Mouse (Mus musculus) testis, adult 2 months (tissue): ENCODE measurements at regions not wholly inside any gene's neighbourhood (a gene's known extent, or its start where the extent isn't known, plus 50 kb on each side); places are given as distances from the start of the nearest gene placed in this dataset.

Source experiments
- H3K27ac ChIP-seq: fragments of 200-500 bp; 2 replicates; pipeline ENCODE4 v1.5.1; 2012; ENCODE audit warnings: low read depth, low read length; ENCODE audit not compliant: control insufficient read depth, insufficient read depth
- H3K27me3 ChIP-seq: fragments of 200-500 bp; 2 replicates; pipeline ENCODE4 v1.6.1; 2012; ENCODE audit warnings: mild to moderate bottlenecking, low read length, moderate library complexity; ENCODE audit not compliant: control insufficient read depth, insufficient read depth
- H3K36me3 ChIP-seq: fragments of 200-500 bp; 2 replicates; pipeline ENCODE4 v1.6.1; 2012; ENCODE audit warnings: mild to moderate bottlenecking, low read length; ENCODE audit not compliant: control insufficient read depth, insufficient read depth
- H3K4me1 ChIP-seq: fragments of 200-500 bp; 2 replicates; pipeline ENCODE4 v1.6.1; 2012; ENCODE audit warnings: low read length; ENCODE audit not compliant: control insufficient read depth, insufficient read depth
- H3K4me3 ChIP-seq: fragments of 200-500 bp; 2 replicates; pipeline ENCODE4 v1.5.1; 2012; ENCODE audit warnings: low read depth, mild to moderate bottlenecking, low read length, moderate library complexity, mixed read lengths; ENCODE audit not compliant: control insufficient read depth
- CTCF ChIP-seq: fragments of 200-500 bp; IDR thresholded peaks from 2 replicates; pipeline ENCODE4 v1.5.1; 2012; ENCODE audit warnings: low read depth, mild to moderate bottlenecking, inconsistent platforms, low read length, moderate library complexity; ENCODE audit not compliant: control insufficient read depth, insufficient read depth, insufficient replicate concordance
- POLR2A ChIP-seq: fragments of 200-500 bp; IDR thresholded peaks from 2 replicates; pipeline ENCODE4 v1.6.1; 2012; ENCODE audit warnings: low read depth, mild to moderate bottlenecking, inconsistent platforms, low read length, moderate library complexity; ENCODE audit not compliant: control insufficient read depth

DNA sequence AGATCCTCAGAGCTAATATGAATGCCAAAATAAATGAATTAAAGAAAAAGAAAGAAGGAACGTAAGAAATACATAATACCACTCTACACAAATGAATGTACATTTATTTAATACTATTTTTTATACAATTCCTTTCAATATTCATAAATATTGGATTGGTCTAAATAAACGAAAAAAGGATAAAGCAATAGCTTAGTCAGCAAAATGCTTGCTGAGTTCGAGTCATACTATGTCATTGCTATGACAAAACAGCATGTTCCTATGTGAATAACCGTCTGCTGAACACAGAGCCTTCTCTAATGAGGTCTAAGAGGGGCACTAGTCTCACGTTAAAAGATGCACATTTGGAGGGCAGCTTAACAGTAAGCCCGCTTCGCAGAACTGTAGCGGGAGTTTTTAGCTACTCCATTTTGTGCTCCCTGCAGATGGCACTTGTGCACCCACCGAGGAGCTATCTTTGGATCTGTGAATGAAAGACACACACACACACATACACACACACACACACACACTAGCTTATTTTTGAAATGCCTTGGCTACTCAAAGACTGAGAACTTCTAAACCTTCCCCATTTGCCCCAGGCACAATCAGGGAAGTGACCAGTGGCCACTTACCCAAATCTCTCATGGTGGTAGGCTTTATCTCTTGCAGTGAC lies 69.1 kb upstream of the Pias1 start:
- Histone ChIP-seq H3K27me3 (no peaks in the 10 kb centered on the region), H3K4me3 (no peak overlapping the region), H3K4me1 (peaks cover 11% of the 10 kb centered on the region), H3K36me3 (no peaks in the 10 kb centered on the region), H3K27ac (no peak overlapping the region)
- TF ChIP-seq CTCF (no peak), POLR2A (no peak)

DNA sequence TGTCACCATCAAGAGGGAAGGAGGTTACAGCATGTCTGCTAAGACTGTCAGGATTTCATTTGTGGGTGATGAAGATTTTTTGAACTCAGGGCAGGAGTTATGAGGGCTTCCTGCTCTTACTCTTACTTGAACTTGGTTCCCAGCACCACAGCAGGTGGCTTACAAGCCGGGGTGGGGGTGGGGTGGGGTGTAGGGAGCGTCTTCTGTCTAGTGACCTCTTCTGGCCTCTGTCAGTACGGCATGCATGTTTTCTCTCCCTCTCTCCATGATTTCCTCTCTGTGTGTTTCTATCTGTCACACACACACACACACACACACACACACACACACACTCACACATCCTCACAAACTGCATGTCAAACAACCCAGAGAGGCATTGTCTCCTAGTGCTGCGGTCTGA lies 64.5 kb upstream of the Pias1 start:
- H3K27ac ChIP-seq: no peak overlapping the region
- no peaks in the 10 kb centered on the region for H3K4me1 ChIP-seq
- H3K4me3 ChIP-seq: no peak overlapping the region
- H3K36me3 ChIP-seq: no peaks in the 10 kb centered on the region
- TF ChIP-seq CTCF (no peak), POLR2A (no peak)
- H3K27me3 ChIP-seq: no peaks in the 10 kb centered on the region

DNA sequence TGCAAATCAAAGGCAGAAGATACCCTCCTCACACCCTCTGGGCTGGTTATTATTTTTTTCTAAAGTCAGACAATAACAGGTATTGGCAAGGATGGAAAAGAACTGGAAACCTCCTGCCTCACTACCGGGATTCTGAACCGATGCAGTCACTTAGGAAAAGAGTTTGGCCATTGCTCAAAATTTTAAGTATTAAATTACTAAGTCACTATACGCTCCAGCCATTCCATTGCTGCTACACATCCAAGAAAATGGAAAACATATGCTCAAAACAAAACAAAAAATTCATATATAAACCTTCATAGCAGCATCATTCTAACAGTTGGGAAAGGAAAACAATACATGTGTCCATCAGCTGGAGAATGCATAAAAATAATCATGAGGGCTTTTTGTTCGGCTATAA lies 63.9 kb upstream of the Pias1 start:
- no peaks in the 10 kb centered on the region for H3K27me3 ChIP-seq

DNA sequence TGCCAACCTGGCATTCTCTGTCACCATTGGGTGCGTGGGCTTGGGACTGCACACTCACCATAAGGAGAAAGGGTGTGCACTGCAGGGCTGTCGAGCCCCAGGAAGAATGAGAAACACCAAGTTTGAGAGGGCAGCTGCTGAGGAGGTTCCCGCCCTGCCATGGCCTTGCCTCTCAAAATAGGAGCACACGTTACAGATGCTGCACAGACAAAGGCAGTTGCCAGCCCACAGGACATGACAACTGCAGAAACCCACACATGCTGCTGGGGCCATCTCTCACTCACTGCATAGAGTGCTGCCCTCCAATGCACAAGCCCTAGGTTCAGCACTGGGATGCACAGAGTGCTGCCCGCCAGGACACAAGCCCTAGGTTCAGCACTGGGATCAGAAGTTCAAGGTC lies 61.6 kb upstream of the Pias1 start:
- no peaks in the 10 kb centered on the region for H3K27me3 ChIP-seq
- no peaks in the 10 kb centered on the region for H3K4me1 ChIP-seq
- TF ChIP-seq CTCF (no peak), POLR2A (no peak)
- H3K4me3 ChIP-seq: no peak overlapping the region
- no peaks in the 10 kb centered on the region for H3K36me3 ChIP-seq
- H3K27ac ChIP-seq: no peak overlapping the region

More for the DNA sequence above, 63.9 kb upstream of the Pias1 start:
- H3K36me3 ChIP-seq: no peaks in the 10 kb centered on the region
- TF ChIP-seq CTCF (no peak), POLR2A (no peak)
- H3K4me1 ChIP-seq: no peaks in the 10 kb centered on the region
- no peak overlapping the region for H3K27ac ChIP-seq
- no peak overlapping the region for H3K4me3 ChIP-seq

DNA sequence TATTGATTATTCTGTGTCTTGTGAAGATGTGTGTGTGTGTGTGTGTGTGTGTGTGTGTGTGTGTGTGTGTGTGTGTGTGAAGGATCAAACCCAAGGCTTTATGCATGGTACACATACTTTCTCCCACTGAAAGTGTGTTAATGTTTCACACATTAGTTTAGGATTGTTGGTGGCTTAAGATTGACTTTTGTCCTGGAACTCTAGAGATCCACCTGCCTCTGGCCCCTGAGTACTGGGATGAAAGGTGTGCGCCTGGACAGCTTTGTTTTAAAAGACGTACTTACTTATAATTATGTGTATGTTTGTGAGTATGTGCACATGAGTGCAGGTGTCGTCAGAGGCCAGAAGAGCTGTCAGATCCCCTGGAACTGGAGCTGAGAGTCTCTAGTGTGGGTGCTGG lies 59.3 kb upstream of the Pias1 start:
- no peaks in the 10 kb centered on the region for H3K36me3 ChIP-seq
- H3K4me3 ChIP-seq: no peak overlapping the region
- no peak overlapping the region for H3K27ac ChIP-seq
- no peaks in the 10 kb centered on the region for H3K27me3 ChIP-seq
- H3K4me1 ChIP-seq: no peaks in the 10 kb centered on the region
- TF ChIP-seq POLR2A (no peak), CTCF (no peak)

DNA sequence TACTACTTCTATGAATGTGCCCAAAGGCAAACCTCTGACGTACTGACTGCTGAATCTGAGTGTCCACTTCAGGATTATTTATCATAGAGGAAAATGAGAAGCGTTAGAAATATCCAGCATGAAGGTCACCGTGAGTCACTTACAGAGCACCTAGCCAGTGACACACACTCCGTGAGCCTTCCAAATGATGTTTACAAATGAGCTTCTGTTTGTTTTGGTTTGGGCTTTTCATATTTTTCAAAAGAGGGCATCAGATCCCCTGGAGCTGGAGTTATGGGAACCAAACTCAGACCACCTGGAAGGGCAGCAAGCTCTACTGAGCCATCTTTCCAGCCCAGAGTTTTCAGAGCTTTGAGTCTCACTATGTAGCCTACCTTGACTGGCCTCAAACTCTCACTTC lies 57.8 kb upstream of the Pias1 start:
- Histone ChIP-seq H3K4me3 (no peak overlapping the region), H3K27ac (no peak overlapping the region), H3K27me3 (no peaks in the 10 kb centered on the region), H3K36me3 (no peaks in the 10 kb centered on the region), H3K4me1 (no peaks in the 10 kb centered on the region)
- TF ChIP-seq POLR2A (no peak), CTCF (no peak)

DNA sequence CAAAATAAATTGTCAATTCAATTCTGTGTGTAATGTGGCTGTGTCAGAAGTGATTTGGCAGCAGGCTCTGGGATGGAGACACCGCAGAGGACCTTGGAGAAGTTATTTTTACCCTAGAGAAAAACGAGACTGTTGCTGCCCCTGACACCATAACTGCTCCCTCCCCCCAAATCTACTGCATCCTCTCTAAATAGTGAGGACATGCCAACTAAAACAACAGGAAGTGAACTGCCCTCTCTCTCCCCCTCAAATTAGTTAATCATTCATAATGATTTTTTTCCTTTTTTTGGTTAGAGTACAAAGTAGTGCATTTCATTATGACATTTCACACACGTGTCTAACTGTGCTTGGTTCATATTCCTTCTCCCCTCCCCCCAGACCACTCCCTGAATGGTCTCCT lies 55.6 kb upstream of the Pias1 start:
- H3K36me3 ChIP-seq: no peaks in the 10 kb centered on the region
- H3K27ac ChIP-seq: no peak overlapping the region
- no peak for TF ChIP-seq CTCF
- TF ChIP-seq POLR2A: no peak
- H3K27me3 ChIP-seq: no peaks in the 10 kb centered on the region
- no peak overlapping the region for H3K4me3 ChIP-seq
- no peaks in the 10 kb centered on the region for H3K4me1 ChIP-seq

DNA sequence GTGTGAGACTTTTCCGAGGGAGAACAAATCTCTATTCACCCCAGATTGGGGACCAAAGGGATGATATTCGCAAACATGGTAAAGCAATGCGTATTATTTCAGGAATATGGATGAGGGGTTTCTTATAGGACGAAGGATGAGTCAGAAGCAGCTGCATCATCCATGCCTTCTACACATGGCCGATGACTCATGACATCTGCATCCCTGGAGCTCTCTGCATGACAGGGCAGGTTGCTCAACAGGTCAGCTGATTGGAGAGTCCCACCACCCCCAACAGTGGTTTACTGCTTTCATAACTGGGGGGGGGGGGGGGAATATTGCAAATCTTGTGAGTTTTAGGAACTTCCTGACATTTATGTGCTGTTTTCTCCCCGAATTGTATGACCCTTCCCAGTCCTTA lies 50.3 kb upstream of the Pias1 start:
- H3K27me3 ChIP-seq: no peaks in the 10 kb centered on the region
- no peaks in the 10 kb centered on the region for H3K36me3 ChIP-seq
- H3K4me3 ChIP-seq: no peak overlapping the region
- TF ChIP-seq CTCF (no peak), POLR2A (no peak)
- no peak overlapping the region for H3K27ac ChIP-seq
- no peaks in the 10 kb centered on the region for H3K4me1 ChIP-seq
